Mouse (Mus musculus) ES-Bruce4 (cell line): ENCODE results near the gene Galnt16. TPM values are rescaled to one million over a fixed set of nuclear protein-coding genes. Genes with fewer than 3 reads are reported as not detected.

Experiments used
- H3K27ac ChIP-seq: 2 replicates; pipeline ENCODE4 v1.5.1; 2012; ENCODE audit warnings: low read length, inconsistent platforms; ENCODE audit not compliant: insufficient read depth
- H3K27me3 ChIP-seq: 2 replicates; pipeline ENCODE4 v1.6.1; 2012; ENCODE audit warnings: mild to moderate bottlenecking, low read length, inconsistent platforms; ENCODE audit not compliant: control insufficient read depth, poor library complexity, insufficient read depth, severe bottlenecking
- H3K36me3 ChIP-seq: 2 replicates; pipeline ENCODE4 v1.6.1; 2012; ENCODE audit warnings: inconsistent platforms, mild to moderate bottlenecking, low read length, moderate library complexity; ENCODE audit not compliant: control insufficient read depth, poor library complexity, insufficient read depth, severe bottlenecking
- H3K4me1 ChIP-seq: one replicate; pipeline ENCODE4 v1.8.1; 2011; ENCODE audit warnings: low read length; ENCODE audit not compliant: control insufficient read depth, insufficient read depth
- H3K4me3 ChIP-seq: 2 replicates; pipeline ENCODE4 v1.5.1; 2011; ENCODE audit warnings: low read depth, mild to moderate bottlenecking, low read length
- H3K9ac ChIP-seq: 2 replicates; pipeline ENCODE4 v1.6.1; 2012; ENCODE audit warnings: low read depth, mild to moderate bottlenecking, inconsistent platforms; ENCODE audit not compliant: poor library complexity, severe bottlenecking
- H3K9me3 ChIP-seq: replicated peaks from 2 replicates; pipeline ENCODE4 v1.6.1; 2012; ENCODE audit warnings: mild to moderate bottlenecking, low read length, inconsistent platforms; ENCODE audit not compliant: control insufficient read depth, poor library complexity, insufficient read depth, severe bottlenecking
- CTCF ChIP-seq: IDR thresholded peaks from one replicate; pipeline ENCODE4 v1.8.1; 2011; ENCODE audit warnings: low read depth, low read length
- EP300 ChIP-seq: IDR thresholded peaks from 2 replicates; pipeline ENCODE4 v1.6.1; 2011; ENCODE audit warnings: low read depth, low read length; ENCODE audit not compliant: insufficient read depth
- POLR2A ChIP-seq: IDR thresholded peaks from one replicate; pipeline ENCODE4 v1.8.1; 2011; ENCODE audit warnings: low read length; ENCODE audit not compliant: insufficient read depth
- polyA plus RNA-seq: library from polyadenylated mRNA; stranded (reverse); fragments of >200 nt; gene quantifications from 2 replicates; pipeline ENCODE4 v1.2.4, GENCODE M21; 2011; ENCODE audit warnings: low read depth; ENCODE audit not compliant: missing spikeins, insufficient read depth, insufficient read length

Gene Galnt16
- polyA plus RNA-seq, 1 experiment: 0.58 TPM

DNA sequence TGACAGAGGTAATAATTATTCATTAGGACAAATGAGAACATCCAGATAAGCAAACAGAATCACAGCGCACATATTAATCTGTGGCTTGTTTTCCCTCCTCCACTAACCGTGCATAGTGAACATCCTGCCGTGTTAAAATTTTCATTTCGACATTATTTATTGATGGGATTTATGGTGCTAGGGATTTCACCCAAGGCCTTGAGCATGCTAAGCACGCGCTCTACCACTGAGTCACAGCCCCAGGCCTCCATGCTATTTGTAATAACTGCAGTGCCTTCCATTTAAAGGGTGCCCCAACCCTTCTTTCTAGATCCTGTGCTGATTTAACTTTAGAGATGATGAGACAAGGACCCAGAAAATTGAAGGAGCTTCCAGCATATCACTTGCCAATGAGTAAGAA, 36.2 kb downstream of the Galnt16 start:
- Histone ChIP-seq H3K27me3 (no peaks in the 10 kb centered on the region), H3K4me3 (no peak overlapping the region), H3K9me3 (no peaks in the 10 kb centered on the region; the same call in 1 of the 2 replicates), H3K27ac (no peak overlapping the region), H3K36me3 (no peaks in the 10 kb centered on the region), H3K9ac (no peak overlapping the region), H3K4me1 (peaks cover 3% of the 10 kb centered on the region)
- TF ChIP-seq EP300: no peak
- TF ChIP-seq POLR2A: no peak
- no peak for TF ChIP-seq CTCF

DNA sequence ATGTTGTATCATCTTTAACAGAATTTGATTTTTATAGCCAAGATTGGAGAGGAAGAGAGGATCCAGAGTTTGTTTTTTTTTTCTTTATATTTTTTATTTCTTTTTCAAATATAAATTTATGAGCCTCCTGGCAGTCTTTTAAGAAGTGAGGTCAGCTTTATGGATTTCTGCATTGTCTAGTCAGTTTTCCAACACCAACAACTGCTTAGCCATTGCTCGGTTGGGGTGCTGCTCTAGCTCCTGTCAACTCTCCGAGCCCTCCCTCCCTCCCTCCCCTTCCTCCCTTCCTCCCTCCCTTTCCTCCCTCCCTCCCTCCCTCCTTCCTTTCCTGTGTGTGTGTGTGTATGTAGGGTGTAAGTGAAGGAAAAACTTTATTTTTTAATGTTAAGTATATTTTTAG, 43.8 kb downstream of the Galnt16 start:
- Histone ChIP-seq H3K9ac (no peak overlapping the region), H3K4me1 (no peaks in the 10 kb centered on the region), H3K36me3 (no peaks in the 10 kb centered on the region), H3K27me3 (no peaks in the 10 kb centered on the region), H3K27ac (no peak overlapping the region), H3K4me3 (no peak overlapping the region), H3K9me3 (no peaks in the 10 kb centered on the region)
- TF ChIP-seq POLR2A: no peak
- no peak for TF ChIP-seq CTCF
- TF ChIP-seq EP300: no peak

DNA sequence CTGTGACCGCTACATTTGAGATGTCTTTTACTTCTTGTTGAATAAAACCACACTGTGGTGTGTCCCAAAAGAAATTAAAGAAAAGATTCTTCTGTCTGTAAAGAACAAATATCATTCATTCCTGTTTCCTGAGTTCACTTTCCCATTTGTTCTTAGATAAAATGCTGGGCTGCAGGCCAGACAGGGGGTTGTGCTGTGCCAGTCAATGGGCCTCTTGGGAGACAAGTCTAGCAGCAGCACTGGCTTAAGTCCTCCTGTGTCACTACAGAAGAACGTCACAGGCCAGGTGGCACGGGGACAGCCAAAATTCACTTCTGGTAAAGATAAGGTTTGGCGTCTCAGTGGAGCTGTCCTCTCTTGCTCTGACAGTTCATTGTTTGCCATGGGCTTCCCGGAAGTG, 44.7 kb downstream of the Galnt16 start:
- TF ChIP-seq CTCF: no peak
- TF ChIP-seq EP300: no peak
- no peak for TF ChIP-seq POLR2A
- Histone ChIP-seq H3K4me3 (no peak overlapping the region), H3K36me3 (no peaks in the 10 kb centered on the region), H3K9ac (no peak overlapping the region), H3K27me3 (no peaks in the 10 kb centered on the region), H3K4me1 (no peaks in the 10 kb centered on the region), H3K27ac (no peak overlapping the region), H3K9me3 (no peaks in the 10 kb centered on the region)

DNA sequence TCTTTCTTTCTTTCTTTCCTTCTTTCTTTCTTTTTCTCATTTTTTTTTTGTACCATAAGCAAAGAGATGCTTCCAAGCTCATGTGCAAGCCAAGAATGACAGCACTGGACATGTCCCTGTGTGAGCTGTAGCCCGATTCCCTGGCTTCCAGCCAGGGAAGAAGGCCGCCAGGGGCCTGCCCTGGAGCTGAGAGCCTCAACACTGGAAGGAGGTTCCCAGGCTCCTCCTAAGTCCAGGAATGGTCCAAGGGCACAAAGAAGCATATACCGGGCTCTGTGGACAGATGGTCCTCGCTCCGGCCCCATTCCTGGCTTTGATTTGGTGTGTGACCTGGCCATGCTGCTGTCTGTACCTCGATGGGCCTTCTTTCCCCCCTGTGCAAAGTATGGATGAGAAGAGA, 46.9 kb downstream of the Galnt16 start:
- Histone ChIP-seq H3K4me3 (no peak overlapping the region), H3K9me3 (no peaks in the 10 kb centered on the region), H3K27ac (no peak overlapping the region), H3K4me1 (no peaks in the 10 kb centered on the region), H3K9ac (no peak overlapping the region), H3K27me3 (no peaks in the 10 kb centered on the region), H3K36me3 (no peaks in the 10 kb centered on the region)
- TF ChIP-seq POLR2A: no peak
- TF ChIP-seq CTCF: no peak
- TF ChIP-seq EP300: no peak

DNA sequence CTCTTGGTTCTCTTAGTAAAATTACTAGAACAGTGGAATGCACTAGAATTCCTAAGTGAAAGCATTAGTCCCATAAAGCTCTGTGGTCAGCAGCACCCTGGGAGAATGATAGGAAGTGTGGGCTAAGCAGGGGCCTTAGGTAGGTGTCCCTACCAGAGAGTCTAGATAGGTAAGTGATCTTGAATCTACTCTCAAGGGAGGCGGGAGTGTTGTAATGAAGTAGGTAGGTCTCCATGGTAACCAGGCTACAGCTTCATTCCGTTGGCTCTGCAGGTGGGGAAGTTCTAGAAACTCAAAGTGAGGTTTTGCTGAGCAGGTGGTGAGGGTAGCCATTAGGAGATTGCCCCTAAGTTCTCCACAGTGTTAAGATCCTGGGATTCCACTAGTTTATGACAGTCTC, 47.7 kb downstream of the Galnt16 start:
- Histone ChIP-seq H3K27ac (no peak overlapping the region), H3K4me1 (no peaks in the 10 kb centered on the region), H3K9ac (no peak overlapping the region), H3K4me3 (no peak overlapping the region), H3K27me3 (no peaks in the 10 kb centered on the region), H3K9me3 (no peaks in the 10 kb centered on the region), H3K36me3 (no peaks in the 10 kb centered on the region)
- no peak for TF ChIP-seq EP300
- no peak for TF ChIP-seq CTCF
- no peak for TF ChIP-seq POLR2A

DNA sequence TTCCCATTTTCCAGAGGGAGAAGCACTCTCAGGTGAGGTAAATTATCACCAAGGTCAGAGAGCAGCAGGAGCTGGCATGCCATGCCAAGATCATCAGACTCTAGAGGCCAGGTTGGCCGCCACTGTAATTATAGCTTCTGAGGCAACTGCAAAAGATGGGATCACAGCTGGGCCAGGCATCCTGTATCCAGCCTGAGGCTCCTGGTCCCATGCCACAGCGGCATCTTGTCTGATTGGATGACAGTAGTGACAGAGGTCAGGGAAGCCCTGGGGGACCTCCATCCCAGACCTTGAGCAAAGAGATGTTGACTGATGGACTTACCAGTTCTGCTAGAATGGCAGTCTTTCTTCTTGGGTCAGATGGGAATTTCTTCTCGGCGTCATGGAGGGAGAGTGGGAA, 48.4 kb downstream of the Galnt16 start:
- Histone ChIP-seq H3K27ac (no peak overlapping the region), H3K9me3 (no peaks in the 10 kb centered on the region), H3K4me1 (no peaks in the 10 kb centered on the region), H3K27me3 (no peaks in the 10 kb centered on the region), H3K9ac (no peak overlapping the region), H3K4me3 (no peak overlapping the region), H3K36me3 (no peaks in the 10 kb centered on the region)
- no peak for TF ChIP-seq POLR2A
- TF ChIP-seq EP300: no peak
- no peak for TF ChIP-seq CTCF
